Mouse (Mus musculus) urinary bladder, adult 2 months (tissue): ENCODE measurements around the gene Olfr678. TPM values are rescaled to one million over a fixed set of nuclear protein-coding genes. Genes with fewer than 3 reads are reported as not detected.
"Not testable (repeated sequence)": the region's sequence is repeated elsewhere in the genome, so short reads cannot be mapped to it uniquely, and the experiment has no call there.

Experiments
- DNase-seq: peaks from one replicate; pipeline ENCODE4 v3.0.0; 2022; ENCODE audit warnings: low spot score
- polyA plus RNA-seq: library from polyadenylated mRNA; depleted of rRNA; stranded (reverse); fragments of >200 nt; gene quantifications from 2 replicates; pipeline ENCODE4 v1.2.3, GENCODE M21; 2012; rRNA removed

Olfr678 gene
- not detected in 2 replicates for polyA plus RNA-seq

GRCm38 (mm10) chr7:105064175-105064574 is at the start of gene Olfr678:
Olfr678 (plus strand) TSS chr7:105064475.
- no peak for DNase-seq

- no peak for DNase-seq
Measured at GRCm38 (mm10) chr7:105022530-105022929, 41.7 kb upstream of the Olfr678 start.

- DNase-seq: no peak
Measured at GRCm38 (mm10) chr7:105028360-105028759, 35.9 kb upstream of the Olfr678 start, which contains the start of gene Olfr675. Olfr675 (minus strand) TSS chr7:105028460.

GRCm38 (mm10) chr7:105032398-105032797 is 31.9 kb upstream of the Olfr678 start, which contains the start of gene Olfr676:
Olfr676 (plus strand) TSS chr7:105032698.
- DNase-seq: no peak

- not testable (repeated sequence) for DNase-seq
Measured at GRCm38 (mm10) chr7:105033836-105034235, 30.4 kb upstream of the Olfr678 start.

- no peak for DNase-seq
Measured at GRCm38 (mm10) chr7:105058951-105059350, 5.3 kb upstream of the Olfr678 start.

GRCm38 (mm10) chr7:105080905-105081304 is 16.6 kb downstream of the Olfr678 start, which contains the start of gene Olfr679:
Olfr679 (plus strand) TSS chr7:105081205.
- no peak for DNase-seq

GRCm38 (mm10) chr7:105092717-105093116 is 28.4 kb downstream of the Olfr678 start, which contains the start of gene Olfr680-ps1:
Olfr680-ps1 (minus strand) TSS chr7:105092817.
- DNase-seq: not testable (repeated sequence)

- no peak for DNase-seq
Measured at GRCm38 (mm10) chr7:105116536-105116935, 52.3 kb downstream of the Olfr678 start, which contains the start of gene Olfr681. Olfr681 (plus strand) TSS chr7:105116836.

Other genes with a start within 250 kb of the Olfr678 start
- not detected in 2 replicates for gene Usp17lb, start 221.9 kb upstream of the Olfr678 start, polyA plus RNA-seq
- gene Usp17la, start 207.5 kb upstream of the Olfr678 start, polyA plus RNA-seq: not detected in 2 replicates
- gene Olfr665, start 186.4 kb upstream of the Olfr678 start, polyA plus RNA-seq: not detected in 2 replicates
- not detected in 2 replicates for gene Olfr666, start 168.5 kb upstream of the Olfr678 start, polyA plus RNA-seq
- not detected in 2 replicates for gene Olfr667, start 143.0 kb upstream of the Olfr678 start, polyA plus RNA-seq
- not detected in 2 replicates for gene Olfr668, start 136.4 kb upstream of the Olfr678 start, polyA plus RNA-seq
- not detected in 2 replicates for gene Olfr669, start 130.2 kb upstream of the Olfr678 start, polyA plus RNA-seq
- not detected in 2 replicates for gene Olfr670, start 101.9 kb upstream of the Olfr678 start, polyA plus RNA-seq
- not detected in 2 replicates for gene Olfr671, start 85.3 kb upstream of the Olfr678 start, polyA plus RNA-seq
- not detected in 2 replicates for gene Olfr672, start 62.4 kb upstream of the Olfr678 start, polyA plus RNA-seq
- not detected in 2 replicates for gene Olfr675, start 36.0 kb upstream of the Olfr678 start, polyA plus RNA-seq
- gene Olfr676, start 31.8 kb upstream of the Olfr678 start, polyA plus RNA-seq: not detected in 2 replicates
- gene Olfr677, start 13.1 kb upstream of the Olfr678 start, polyA plus RNA-seq: not detected in 2 replicates
- gene Olfr679, start 16.7 kb downstream of the Olfr678 start, polyA plus RNA-seq: not detected in 2 replicates
- gene Olfr680-ps1, start 28.3 kb downstream of the Olfr678 start, polyA plus RNA-seq: not detected in 2 replicates
- not detected in 2 replicates for gene Olfr681, start 52.4 kb downstream of the Olfr678 start, polyA plus RNA-seq
- not detected in 2 replicates for gene Olfr683, start 82.5 kb downstream of the Olfr678 start, polyA plus RNA-seq
- not detected in 2 replicates for gene Olfr684, start 99.2 kb downstream of the Olfr678 start, polyA plus RNA-seq
- gene Olfr685, start 121.5 kb downstream of the Olfr678 start, polyA plus RNA-seq: not detected in 2 replicates
- gene Olfr686, start 143.0 kb downstream of the Olfr678 start, polyA plus RNA-seq: not detected in 2 replicates
- not detected in 2 replicates for gene Olfr688, start 223.6 kb downstream of the Olfr678 start, polyA plus RNA-seq
- not detected in 2 replicates for gene Olfr689, start 246.7 kb downstream of the Olfr678 start, polyA plus RNA-seq